Mouse (Mus musculus) stomach, embryonic 14.5 days (tissue): Measurements from ENCODE around the gene Pigu. TPM values are rescaled to one million over a fixed set of nuclear protein-coding genes. Genes with fewer than 3 reads are reported as not detected.

ENCODE experiments used
- ATAC-seq: fragments of 200-750 bp; cut with Nextera tagmentation; 2 replicates; pipeline ENCODE4 v1.8.0; 2017; ENCODE audit warnings: low read depth, moderate TSS enrichment; ENCODE audit not compliant: insufficient number of reproducible peaks, insufficient read depth, low FRiP score
- H3K27ac ChIP-seq: fragments of 300-500 bp; sonication (generic); 2 replicates; pipeline ENCODE4 v1.5.1; 2014; ENCODE audit warnings: mild to moderate bottlenecking, low read length, moderate library complexity, mixed read lengths
- H3K27me3 ChIP-seq: fragments of 300-500 bp; sonication (generic); 2 replicates; pipeline ENCODE4 v1.6.1; 2014; ENCODE audit warnings: low read length, control low read depth, mixed read lengths; ENCODE audit not compliant: control insufficient read depth, insufficient read depth
- H3K36me3 ChIP-seq: fragments of 300-500 bp; sonication (generic); 2 replicates; pipeline ENCODE4 v1.6.1; 2014; ENCODE audit warnings: mild to moderate bottlenecking, control low read depth, low read length, moderate library complexity, mixed read lengths; ENCODE audit not compliant: control insufficient read depth, insufficient read depth
- H3K4me1 ChIP-seq: fragments of 300-500 bp; sonication (generic); 2 replicates; pipeline ENCODE4 v1.6.1; 2014; ENCODE audit warnings: low read length, control low read depth, mixed read lengths; ENCODE audit not compliant: control insufficient read depth, insufficient read depth
- H3K4me2 ChIP-seq: fragments of 300-500 bp; sonication (generic); replicated peaks from 2 replicates; pipeline ENCODE4 v1.6.1; 2014; ENCODE audit warnings: low read depth, low read length, control low read depth
- H3K4me3 ChIP-seq: fragments of 300-500 bp; sonication (generic); 2 replicates; pipeline ENCODE4 v1.5.1; 2014; ENCODE audit warnings: low read depth, low read length, control low read depth
- H3K9ac ChIP-seq: fragments of 300-500 bp; sonication (generic); replicated peaks from 2 replicates; pipeline ENCODE4 v1.6.1; 2014; ENCODE audit warnings: low read depth, mild to moderate bottlenecking, control low read depth, low read length, moderate library complexity, mixed read lengths
- H3K9me3 ChIP-seq: fragments of 300-500 bp; sonication (generic); 2 replicates; pipeline ENCODE4 v1.6.1; 2016; ENCODE audit warnings: low read depth, low read length, control low read depth; ENCODE audit not compliant: control insufficient read depth
- WGBS: fragments of 180-500 bp; shearing (Covaris S2); extraction: QIAGEN DNeasy Blood & Tissue Kit; methylation state at CpG from one replicate; pipeline ENCODE4 v1.1.7; 2014; 5-methylcytosine and 5-hydroxymethylcytosine counted together
- microRNA counts: library from miRNA; unstranded; fragments of <30 nt; microRNA quantifications from one replicate; lab custom pipeline; 2016
- microRNA-seq: library from miRNA; unstranded; fragments of <30 nt; microRNA quantifications from one replicate; pipeline ENCODE4, GENCODE M21; 2016
- polyA plus RNA-seq: library from polyadenylated mRNA; unstranded; fragments of >200 nt; fragmentation: Nextera tagmentation; extraction: Ambion mirVana; gene quantifications from 2 replicates; pipeline ENCODE4 v1.2.1, GENCODE M21; 2014

The Pigu gene
- polyA plus RNA-seq, 1 experiment from 2014 or later, result 62.5 TPM

DNA sequence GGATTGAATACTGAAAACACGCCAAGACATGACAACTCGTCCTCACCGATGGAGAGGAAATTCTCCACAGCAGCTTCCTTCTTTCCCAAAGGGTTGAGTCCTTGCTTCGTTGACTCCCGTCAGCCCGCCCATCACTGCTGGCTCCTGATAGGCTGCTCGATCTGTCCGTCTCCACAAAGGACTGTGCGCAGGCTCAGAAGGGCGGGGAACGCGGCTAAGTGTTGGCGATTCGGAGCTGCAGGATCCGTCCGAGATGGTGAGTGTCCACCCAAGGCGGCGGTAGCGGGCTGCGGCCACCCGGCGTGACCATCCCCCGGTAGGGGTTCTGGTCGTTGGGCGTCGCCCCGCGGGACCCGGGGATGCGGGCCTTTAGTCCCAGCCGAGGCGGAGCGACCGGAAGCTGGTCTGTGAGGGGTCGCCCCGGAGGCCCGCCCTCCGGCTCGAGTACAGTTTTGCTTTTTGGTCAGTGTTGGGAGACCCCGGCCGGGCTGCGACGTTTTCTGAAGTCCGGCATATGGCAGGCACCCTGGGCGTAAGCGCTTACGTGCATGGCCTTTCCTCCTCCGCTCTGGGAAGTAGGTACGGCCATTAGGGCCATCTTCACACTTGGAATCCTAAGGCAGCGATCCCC lies 120.8 kb downstream of the Pigu start, which contains the start of gene Dynlrb1:
Dynlrb1 (plus strand) TSS at position 172 of the 631 bp plus-strand sequence.
- under 1% methylated on average over 50 of the region's 50 CpGs for whole genome bisulfite sequencing
- Histone ChIP-seq H3K36me3 (0 out of 2 replicates have a peak, but pooled peaks cover 2% of the 10 kb centered on the region), H3K4me1 (peaks cover 13% of the 10 kb centered on the region; the same call in 1 of the 2 replicates), H3K4me2 (peak within 1 kb of the TSS; percentile 89), H3K27ac (peak within 1 kb of the TSS; percentile 86), H3K27me3 (no peaks in the 10 kb centered on the region), H3K9me3 (no peaks in the 10 kb centered on the region), H3K4me3 (peak within 1 kb of the TSS; percentile 92), H3K9ac (peak within 1 kb of the TSS; percentile 81)
- ATAC-seq, result peak; percentile 99

DNA sequence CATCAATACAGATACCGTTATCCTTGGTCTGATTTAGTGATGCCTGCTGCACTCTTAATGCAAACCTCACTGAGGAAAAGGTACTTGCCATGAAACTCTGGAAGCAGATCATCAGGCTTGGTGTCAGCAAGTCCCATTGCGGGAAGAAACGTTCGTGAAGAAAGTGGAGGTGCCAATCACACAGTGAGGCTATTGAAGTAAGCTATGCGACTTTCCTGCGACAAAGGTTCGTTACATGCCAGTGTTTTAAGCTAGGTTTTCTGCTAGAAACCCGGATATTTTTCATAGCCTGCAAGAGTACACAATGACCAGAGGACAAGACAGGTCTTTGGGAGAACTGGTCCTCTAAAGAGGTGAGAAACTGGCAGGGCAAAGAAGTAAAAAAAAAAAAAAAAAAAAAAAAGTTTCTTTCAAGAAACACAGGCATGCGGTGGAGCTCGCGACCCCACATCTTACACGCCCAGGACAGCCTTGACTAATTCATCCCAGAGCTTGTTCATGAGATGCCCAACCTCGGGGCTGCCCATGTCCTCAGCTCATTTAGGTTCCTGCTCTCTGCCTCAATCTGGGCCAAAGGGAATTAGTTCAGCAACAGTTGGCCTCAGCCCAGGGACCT lies 121.4 kb downstream of the Pigu start:
- H3K4me2 ChIP-seq, result peak overlapping the region; percentile 66
- H3K4me1 ChIP-seq, result peaks cover 13% of the 10 kb centered on the region; the same call in 1 of the 2 replicates
- no peaks in the 10 kb centered on the region for H3K9me3 ChIP-seq
- H3K4me3 ChIP-seq, result peak overlapping the region; percentile 92
- no peaks in the 10 kb centered on the region for H3K27me3 ChIP-seq
- ATAC-seq, result peak; percentile 83
- peak overlapping the region; percentile 86; the same call in 1 of the 2 replicates for H3K27ac ChIP-seq
- H3K9ac ChIP-seq, result peak overlapping the region; percentile 42
- H3K36me3 ChIP-seq, result 0 out of 2 replicates have a peak, but pooled peaks cover 1% of the 10 kb centered on the region
- 5% methylated on average over 13 of the region's 13 CpGs for WGBS

MicroRNAs encoded within 50 kb of the gene (microRNA counts, 519-probe panel; counts per million panel counts)
- 2,201 counts per million, percentile 31 among the panel's probes with 10 or more counts for microRNA mmu-miR-695 (lab: Ali Mortazavi, UCI)

Small RNA genes lying within 50 kb of the gene (microRNA-seq; reads per million reads assigned to microRNA genes)
- gene Mir695, result not detected

Other genes with a start within 250 kb of the Pigu start
- gene Itch, start 223.9 kb downstream of the Pigu start, polyA plus RNA-seq, result 58.4 and 62.2 TPM in 2 replicates
- gene Dynlrb1, start 120.9 kb downstream of the Pigu start, polyA plus RNA-seq, result 417 and 449 TPM in 2 replicates
- gene Map1lc3a, start 81.1 kb downstream of the Pigu start, polyA plus RNA-seq, result 211 and 225 TPM in 2 replicates
- gene Trp53inp2, start 23.6 kb upstream of the Pigu start, polyA plus RNA-seq, result 19.7 and 19.9 TPM in 2 replicates
- 33.4 and 35.6 TPM in 2 replicates for gene Ncoa6, start 116.5 kb upstream of the Pigu start, polyA plus RNA-seq
- 9.5 and 10.8 TPM in 2 replicates for gene Acss2, start 160.5 kb upstream of the Pigu start, polyA plus RNA-seq
- gene Ggt7, start 160.8 kb upstream of the Pigu start, polyA plus RNA-seq, result 2.4 and 2.6 TPM in 2 replicates
- 24.2 and 26.1 TPM in 2 replicates for gene Gss, start 235.4 kb upstream of the Pigu start, polyA plus RNA-seq